Mouse (Mus musculus) layer of hippocampus, adult 11-12 months (tissue): ENCODE measurements around the gene Oas3.

Experiments
- DNase-seq: peaks from one replicate; pipeline ENCODE4 v3.0.0; 2022; ENCODE audit warnings: low spot score

Gene Oas3

DNA sequence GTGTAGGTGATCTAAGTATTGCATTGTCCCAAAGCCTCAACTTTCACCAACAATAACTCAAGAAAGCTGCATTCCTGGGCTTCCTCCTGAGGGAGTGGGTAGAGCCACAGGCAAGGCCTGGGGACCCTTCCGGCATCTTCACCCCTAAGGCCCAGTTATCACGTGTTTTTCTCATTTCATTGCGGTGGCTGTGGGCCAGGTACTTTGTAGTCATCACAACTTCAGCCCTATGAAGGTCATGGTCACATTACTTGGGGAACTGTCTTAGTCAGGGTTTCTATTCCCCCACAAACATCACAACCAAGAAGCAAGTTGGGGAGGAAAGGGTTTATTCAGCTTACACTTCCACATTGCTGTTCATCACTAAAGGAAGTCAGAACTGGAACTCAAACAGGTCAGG lies 24.7 kb downstream of the Oas3 start:
- DNase-seq, result no peak

DNA sequence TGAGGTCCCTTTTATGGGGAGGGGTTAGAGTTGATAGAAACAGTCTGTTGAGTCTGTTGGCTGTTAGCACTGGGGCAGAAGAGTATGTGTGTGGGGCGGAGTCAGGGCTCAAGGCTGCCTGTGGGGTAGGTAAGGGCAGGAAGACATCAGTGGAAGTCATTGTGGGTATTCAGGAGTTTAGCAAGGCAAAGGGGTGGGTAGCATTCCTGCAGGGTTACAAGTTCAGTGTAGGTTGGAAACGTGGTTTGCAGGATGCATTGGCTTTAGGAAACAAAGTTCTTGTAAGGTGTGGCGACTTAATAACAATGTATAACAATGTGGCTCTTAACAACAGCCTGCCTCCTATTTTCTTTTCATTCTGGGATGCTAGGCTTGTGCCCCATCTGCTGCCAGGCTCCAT lies 26.3 kb downstream of the Oas3 start:
- DNase-seq, result no peak

DNA sequence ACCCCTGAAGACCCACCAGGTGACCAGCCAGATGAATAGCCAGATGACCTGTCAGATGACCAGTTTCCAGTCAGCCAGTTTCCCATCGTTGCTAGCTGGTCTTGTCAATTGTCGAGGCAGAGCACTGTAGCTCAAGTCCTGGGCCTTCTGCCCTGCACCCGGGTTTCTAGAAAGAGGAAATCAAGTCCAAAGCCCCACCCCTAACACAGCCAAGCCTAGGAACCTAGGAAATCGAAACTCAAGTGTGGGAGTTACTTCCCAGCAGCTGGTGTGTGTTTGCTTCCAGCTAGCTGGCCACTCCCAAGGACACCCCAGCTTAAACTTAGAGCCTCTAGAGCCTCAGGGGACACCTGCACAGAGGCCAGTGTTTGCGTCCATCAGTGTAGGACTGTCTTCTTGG lies 27.8 kb downstream of the Oas3 start, which contains the start of gene Oas2:
Gene Oas2 (minus strand): TSS at position 166 of the 400 bp plus-strand sequence.
- DNase-seq, result no peak

GRCm38 (mm10) chr5:120746451-120746850 lies 31.0 kb downstream of the Oas3 start:
- peak; percentile 82 for DNase-seq

DNA sequence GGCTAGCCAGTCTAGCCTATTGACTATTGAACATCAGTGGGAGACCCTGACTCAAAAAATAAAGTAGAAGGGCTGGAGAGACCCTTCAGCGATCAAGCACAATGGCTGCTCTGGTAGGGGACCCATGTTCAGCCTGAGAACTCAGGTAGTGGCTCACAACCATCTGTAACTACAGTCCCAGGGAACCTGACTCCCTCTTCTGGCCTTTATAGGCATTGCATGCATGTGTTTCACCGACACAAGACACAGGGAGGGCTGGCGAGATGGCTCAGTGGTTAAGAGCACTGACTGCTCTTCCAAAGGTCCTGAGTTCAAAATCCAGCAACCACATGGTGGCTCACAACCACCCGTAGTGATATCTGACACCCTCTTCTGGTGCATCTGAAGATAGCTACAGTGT lies 35.3 kb downstream of the Oas3 start:
- peak; percentile 15 for DNase-seq

DNA sequence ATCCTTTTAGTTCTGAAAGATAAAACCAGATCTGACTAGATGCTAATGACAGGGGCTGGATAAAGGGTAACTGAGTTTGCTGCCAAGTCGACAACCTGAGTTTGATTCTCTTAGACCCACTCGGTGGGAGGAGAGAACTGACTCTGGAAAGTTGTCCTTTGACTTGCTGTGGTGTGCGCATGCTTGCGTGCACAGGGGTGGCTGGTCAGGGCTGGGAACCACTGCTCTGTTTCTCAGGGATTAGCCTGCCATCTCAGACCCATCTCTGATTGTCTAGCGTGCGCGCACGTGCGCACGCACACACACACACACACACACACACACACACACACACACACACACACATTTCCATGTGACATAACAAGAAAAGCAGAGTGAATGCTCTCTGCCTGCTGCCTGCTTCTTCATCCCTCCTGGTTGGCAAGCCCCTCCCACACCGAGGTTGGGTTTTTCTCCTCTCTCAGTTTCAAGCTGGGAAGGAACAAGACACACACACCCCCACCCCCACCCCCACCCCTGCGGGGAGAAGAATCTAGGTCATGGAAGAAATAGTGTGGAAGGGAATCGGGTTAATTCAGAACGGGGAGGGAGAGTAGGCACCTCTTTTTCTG lies 43.0 kb downstream of the Oas3 start:
- no peak for DNase-seq

DNA sequence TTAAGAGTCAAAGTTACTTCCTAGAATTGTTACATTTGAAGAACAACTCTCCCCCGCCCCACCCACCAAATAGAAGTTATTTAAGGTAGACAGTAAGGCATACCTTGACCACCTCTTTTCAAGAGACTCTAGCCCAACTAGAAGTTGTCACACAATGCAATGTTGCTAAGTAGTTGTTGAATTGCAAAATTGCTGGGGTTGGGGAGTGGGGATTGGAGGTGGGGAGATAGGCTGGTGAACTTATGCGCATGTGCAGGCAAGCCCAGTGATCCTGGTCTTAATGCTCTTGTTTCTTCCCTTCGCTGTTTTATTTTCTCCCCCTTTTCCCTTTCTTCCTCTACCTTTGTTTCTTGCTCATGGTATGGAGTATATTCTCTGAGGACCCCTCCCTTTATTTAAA lies 43.8 kb downstream of the Oas3 start:
- DNase-seq, result no peak

- DNase-seq, result no peak
These were observed 44.7 kb downstream of the Oas3 start for GRCm38 (mm10) chr5:120732740-120733139.

DNA sequence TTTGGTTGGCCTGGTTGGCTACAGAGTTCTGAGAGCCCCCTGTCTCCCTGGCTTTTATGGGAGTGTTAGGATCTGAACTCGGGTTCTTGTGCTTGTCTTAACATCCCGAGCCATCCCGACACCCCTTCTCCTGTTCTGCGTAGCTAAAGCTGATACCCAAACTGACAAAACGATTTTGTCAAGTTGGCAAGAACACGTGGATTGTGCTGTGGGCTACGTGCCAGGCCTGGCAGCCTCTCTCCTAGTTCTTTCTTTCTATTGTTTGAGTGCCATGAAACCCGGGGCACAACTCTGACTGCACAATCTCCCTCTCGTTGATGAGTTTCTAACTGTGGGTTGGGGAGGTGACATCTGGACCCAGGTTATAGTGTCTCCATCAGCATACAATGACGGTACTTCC lies 48.1 kb downstream of the Oas3 start:
- DNase-seq, result peak; percentile 55

- DNase-seq, result no peak
These were observed 51.5 kb downstream of the Oas3 start for GRCm38 (mm10) chr5:120725811-120726455.

- DNase-seq, result no peak
These were observed 56.5 kb downstream of the Oas3 start for GRCm38 (mm10) chr5:120721005-120721404.

DNA sequence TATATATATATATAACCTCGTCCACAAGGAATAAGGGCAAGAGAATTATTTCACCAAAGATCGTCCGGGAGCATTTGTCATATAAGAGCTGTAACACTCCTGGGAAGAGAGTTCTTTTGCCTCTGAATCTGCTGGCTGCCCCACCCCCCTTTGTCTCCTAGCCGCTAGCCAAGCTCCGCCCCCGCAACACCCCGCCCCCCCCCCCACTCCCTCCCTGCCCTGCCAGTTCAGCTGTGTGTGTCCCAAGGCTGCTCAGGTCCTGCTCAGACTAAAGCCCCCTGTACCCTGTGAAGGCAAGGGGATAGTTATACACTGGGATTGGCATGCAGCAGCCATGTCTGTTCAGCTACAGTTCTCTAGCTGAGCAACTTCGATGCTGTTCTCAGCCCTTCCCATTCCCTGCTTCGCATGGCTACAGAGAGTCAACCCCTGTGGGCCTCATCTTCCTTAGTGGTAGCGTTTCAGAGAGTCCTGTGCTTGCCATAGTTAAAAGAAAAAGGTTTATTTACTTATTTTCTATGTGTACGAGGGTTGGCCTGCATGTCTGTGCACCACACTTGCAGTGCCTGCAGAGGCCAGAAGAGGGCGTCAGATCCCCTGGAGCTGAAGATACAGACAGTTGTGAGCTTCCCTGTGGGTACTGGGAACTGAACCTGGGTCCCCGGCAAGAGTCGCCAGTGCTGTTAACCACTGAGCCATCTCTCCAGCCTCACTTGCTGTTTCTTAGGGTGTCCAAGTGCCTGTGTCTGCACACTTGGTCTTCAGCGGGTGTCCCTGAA lies 58.7 kb downstream of the Oas3 start:
- DNase-seq, result no peak

- no peak for DNase-seq
These were observed 60.3 kb downstream of the Oas3 start for GRCm38 (mm10) chr5:120717136-120717535.

- peak; percentile 82 for DNase-seq
These were observed 63.1 kb downstream of the Oas3 start for GRCm38 (mm10) chr5:120714314-120714713.

- DNase-seq, result peak; percentile 37
These were observed 64.7 kb downstream of the Oas3 start for GRCm38 (mm10) chr5:120712721-120713120.

DNA sequence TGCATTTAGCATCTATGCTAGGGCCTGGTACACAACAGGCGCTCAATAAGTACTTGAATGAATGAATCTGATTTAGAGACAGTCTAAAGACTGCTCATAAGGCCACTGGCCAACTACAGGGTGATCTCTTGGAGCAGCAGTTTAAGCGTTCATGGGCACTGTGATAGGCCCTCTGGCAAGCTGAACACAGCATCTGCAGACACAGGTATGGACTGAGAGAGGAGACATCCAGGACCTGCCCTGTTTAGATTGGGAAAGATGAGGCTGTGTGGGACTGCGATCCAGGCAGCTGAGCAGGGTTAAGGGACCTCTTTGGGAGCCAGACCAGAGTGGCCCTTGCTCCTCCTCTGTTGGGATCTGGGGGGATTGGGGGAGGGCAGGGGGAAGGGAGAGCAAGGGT lies 65.6 kb downstream of the Oas3 start, which contains the start of gene Dtx1:
Gene Dtx1 (minus strand): TSS at position 101 of the 400 bp plus-strand sequence.
- DNase-seq, result no peak

- DNase-seq, result peak; percentile 82
These were observed 66.0 kb downstream of the Oas3 start for GRCm38 (mm10) chr5:120711416-120711815.

GRCm38 (mm10) chr5:120710826-120711248 lies 66.6 kb downstream of the Oas3 start:
- DNase-seq, result no peak

GRCm38 (mm10) chr5:120710161-120710825 lies 67.2 kb downstream of the Oas3 start:
- DNase-seq, result peak; percentile 35

- no peak for DNase-seq
These were observed 70.5 kb downstream of the Oas3 start for GRCm38 (mm10) chr5:120706976-120707375.

DNA sequence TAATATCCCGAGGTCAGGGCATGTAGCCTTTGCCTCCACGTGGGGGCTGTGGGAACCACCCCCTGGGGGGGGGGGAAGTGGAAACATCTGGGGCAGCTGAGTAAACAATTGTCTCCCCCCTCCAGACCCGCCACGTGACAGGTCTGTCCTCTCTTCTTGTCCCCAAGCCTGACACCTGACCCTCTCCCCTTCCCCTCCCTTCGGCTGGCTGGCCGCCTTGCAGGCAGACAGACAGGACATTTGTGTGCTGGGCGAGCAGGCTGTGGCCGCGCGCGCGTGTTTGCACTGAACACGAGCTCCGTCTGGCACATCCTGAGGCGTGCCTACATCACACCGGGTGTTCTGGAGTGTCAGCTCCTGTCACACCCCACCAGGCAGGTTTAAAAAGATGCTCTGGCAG lies 70.9 kb downstream of the Oas3 start:
- peak; percentile 51 for DNase-seq

GRCm38 (mm10) chr5:120704421-120704820 lies 73.0 kb downstream of the Oas3 start:
- no peak for DNase-seq
